Mouse (Mus musculus) lung, adult 18-20 months (tissue): ENCODE measurements around the gene Acsbg2.

Source experiments
- DNase-seq, 2 experiments: peaks; one replicate each; pipeline ENCODE4 v3.0.0; 2022; ENCODE audit warnings: mixed read lengths in 2 of 2

Acsbg2 gene

GRCm38 (mm10) chr17:56874237-56874636, at the start of gene Acsbg2:
Gene Acsbg2 (minus strand): TSS chr17:56874447.
- no peak for DNase-seq

DNA sequence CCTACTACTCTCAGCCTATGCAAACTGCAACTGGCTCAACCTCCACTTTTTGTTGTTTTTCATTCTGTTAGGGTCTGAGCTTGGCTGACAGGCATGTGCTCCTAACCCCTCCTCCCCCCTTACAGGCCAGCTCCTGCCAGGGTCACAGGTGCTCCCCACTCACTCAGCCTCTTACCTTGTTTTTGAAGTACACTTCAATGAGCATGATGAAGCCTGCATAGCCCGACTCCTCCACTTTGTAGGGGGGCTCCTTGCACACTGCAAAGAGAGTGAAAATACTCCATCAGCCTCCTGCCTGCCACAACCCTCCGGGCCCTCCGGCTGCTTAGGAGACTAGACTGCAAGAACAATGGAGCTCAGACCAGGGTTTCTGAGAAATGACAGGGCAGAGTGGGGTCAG, 45.5 kb upstream of the Acsbg2 start:
- DNase-seq = peak in 1 of 2 experiments; percentile 58

DNA sequence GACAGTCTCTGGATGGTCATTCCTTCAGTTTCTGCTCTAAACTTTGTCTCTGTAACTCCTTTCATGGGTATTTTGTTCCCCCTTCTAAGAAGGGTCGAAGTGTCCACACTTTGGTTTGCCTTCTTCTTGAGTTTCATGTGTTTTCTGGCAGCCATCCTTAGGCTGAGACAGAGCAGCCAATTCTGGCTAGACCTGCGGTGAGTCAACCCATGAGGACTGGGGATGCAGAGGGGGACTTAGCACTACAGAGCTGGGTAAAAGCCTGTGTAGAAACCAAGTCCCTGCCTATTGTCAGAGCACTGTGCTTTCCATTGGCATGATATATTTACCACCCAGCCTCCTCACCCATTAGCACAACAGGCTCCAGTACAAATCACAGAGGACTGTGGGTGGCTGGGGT, 42.9 kb upstream of the Acsbg2 start:
- no peak for DNase-seq

DNA sequence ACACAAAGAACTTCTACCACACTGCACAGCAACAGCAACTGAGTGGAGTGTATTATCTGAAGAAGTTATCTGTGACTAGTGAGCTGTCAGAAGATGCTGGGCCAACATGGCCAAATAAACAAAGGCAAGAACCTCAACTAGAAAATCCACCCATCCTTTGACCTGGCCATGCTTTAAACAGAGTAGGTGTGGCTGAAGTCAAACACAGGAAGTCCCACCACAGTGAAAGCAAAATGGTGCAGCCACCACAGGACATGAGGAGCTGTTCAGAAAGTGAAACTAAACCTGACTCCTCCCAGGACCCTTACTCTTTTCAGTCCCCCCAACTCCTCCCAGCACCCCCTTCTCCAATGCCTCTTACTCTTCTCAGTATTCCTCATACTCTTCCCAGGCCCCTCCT, 39.2 kb upstream of the Acsbg2 start:
- DNase-seq = no peak

DNA sequence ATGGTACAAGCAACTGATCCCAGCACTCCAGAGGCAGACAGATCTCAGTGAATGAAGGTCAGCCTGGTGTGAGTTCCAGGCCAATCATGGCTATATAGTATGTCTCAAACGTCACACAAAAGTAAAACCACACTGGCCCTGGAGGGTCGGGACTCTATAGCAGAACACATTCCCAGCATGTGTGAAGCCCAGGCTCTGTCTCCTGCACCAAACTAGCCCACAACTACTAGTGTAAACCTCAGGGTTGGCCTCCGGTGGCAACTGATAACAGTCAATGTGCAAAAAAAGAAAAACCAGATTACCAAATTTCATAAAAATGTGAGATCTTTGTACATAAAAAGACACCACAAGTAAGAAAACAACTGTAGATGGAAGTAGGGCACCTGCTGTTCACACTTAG, 38.8 kb upstream of the Acsbg2 start:
- DNase-seq = no peak

DNA sequence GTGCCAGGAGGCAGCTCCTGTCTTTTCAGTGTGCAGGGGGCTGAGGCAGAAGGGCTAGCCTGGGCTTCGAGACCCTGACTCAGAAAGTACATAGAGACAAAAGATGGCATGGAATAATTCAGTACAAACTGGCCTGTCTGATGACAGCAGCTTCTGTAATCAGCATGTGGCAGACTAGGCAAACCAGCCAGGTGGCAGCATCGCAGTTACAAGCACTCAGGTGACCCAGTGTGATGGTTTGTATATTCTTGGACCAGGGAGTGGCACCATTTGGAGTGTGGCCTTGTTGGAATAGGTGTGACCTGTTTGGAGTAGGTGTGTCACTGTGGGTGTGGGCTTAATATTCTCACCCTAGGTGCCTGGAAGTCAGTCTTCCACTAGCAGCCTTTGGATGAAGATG, 35.5 kb upstream of the Acsbg2 start:
- peak; percentile 63 to 72 for DNase-seq

- peak; percentile 43 to 50 for DNase-seq
Observed at GRCm38 (mm10) chr17:56907887-56908286, 33.6 kb upstream of the Acsbg2 start.

DNA sequence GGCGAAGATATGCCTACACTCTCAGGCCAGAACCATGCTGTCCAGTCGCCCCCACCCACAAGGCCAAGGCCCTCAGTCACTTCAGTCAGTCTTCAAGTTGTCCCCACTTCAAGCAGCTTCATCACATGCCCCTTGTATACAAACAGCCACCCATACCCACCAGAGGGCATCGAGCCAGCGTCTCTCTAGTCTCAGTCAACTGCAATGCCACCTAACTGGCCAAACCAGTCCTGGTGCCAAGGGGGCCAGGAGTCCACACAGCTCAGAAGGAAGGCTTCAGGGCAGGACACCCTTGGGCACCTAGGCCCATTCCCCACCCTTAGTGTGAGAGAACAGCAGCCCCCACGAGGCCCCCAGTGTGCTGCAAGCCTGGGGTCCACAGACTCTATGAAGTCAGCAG, 32.8 kb upstream of the Acsbg2 start:
- DNase-seq = peak; percentile 94 to 96

GRCm38 (mm10) chr17:56906166-56906565, 31.9 kb upstream of the Acsbg2 start:
- DNase-seq = no peak

- DNase-seq = no peak
Observed at GRCm38 (mm10) chr17:56902698-56903097, 28.5 kb upstream of the Acsbg2 start.

GRCm38 (mm10) chr17:56897630-56898195, 23.5 kb upstream of the Acsbg2 start:
- DNase-seq = peak; percentile 80 to 84

DNA sequence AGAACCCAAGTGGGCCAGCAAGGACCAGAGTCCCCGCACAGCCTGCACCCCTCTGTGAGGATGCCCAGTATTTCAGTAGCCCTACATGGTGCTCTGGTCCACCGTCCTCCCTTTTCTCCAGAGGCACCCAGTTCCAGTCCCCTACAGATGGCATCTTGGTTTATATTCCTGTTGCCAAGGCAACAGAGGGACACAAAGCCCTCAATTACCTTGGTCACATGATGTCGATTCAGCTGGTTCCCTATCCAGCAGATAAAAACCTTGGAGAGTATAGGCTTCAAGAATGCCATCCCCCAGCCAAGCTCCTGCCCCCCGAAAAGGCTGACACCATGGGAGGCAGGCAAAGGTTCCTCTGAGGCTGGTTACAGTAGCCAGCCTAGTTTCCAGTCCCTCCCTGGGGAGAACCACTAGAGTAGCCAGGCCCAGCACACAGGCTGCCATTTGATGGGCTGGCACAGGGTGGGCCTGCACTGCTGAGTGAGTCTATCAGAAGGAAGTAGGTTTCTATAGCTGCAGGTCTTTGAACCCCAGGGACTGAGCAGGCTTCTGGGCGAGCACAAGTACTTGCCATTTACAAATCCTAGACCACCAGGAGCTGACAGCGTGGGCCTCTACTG, 22.4 kb upstream of the Acsbg2 start:
- no peak for DNase-seq

- DNase-seq = no peak
Observed at GRCm38 (mm10) chr17:56895368-56895918, 21.2 kb upstream of the Acsbg2 start.

- no peak for DNase-seq
Observed at GRCm38 (mm10) chr17:56890018-56890417, 15.8 kb upstream of the Acsbg2 start.

DNA sequence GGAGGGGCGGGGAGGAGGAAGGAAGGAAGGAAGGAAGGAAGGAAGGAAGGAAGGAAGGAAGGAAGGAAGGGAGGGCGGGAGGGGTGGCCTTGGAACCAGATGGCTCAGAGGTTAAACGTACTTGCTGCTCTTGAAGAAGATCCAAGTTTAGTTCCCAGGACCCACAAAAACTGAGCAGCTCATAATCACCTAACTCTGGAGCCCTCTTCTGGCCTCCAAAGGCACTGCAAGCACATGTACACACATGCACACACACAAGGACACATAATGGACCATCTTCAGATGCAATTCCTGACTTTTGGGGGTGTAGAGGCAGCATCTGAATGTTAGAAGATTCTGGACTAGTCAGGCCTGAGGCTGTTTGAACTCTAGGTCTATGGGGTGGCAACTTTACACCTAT, 13.8 kb upstream of the Acsbg2 start:
- no peak for DNase-seq

DNA sequence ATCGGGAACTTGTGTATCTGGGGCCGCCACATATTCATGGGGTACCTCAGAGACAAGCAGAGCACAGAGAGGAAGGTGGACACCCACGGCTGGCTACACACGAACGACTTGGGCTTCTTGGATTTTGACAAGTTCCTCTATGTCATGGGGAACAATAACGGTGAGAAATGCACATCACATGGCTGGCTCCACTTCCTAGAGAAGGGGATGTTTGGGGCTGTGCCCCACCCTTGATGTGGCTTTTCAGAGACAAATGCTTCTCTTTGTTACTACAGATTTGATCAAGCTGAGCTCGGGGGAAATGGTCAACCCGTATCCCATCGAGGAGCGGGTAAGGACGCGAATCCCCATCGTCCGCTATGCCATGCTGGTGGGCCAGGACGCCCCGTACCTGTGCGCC, 10.6 kb upstream of the Acsbg2 start:
- no peak for DNase-seq

DNA sequence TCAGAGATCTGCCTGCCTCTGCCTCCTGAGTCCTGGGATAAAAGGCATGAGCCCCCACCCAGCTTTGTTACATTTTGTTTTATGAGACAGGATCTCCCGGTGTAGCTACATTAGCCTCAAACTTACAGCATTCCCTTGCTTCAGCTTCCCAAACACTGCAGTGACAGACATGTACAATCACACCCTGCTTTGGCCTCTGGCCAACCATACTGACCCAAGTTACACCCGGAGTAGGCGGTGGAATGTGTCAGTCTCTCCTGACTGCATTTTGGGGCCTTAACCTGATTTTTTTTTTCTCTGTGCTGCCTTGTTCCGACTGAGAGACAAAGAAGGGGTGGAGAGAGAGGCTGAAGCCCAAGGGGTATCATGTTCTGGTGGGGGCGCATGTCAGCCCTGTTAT, 10.1 kb upstream of the Acsbg2 start:
- peak in 1 of 2 experiments; percentile 52 for DNase-seq

- DNase-seq = peak in 1 of 2 experiments; percentile 40
Observed at GRCm38 (mm10) chr17:56883612-56884011, 9.4 kb upstream of the Acsbg2 start.

GRCm38 (mm10) chr17:56877426-56877825, 3.2 kb upstream of the Acsbg2 start:
- peak; percentile 59 to 70 for DNase-seq

- no peak for DNase-seq
Observed at GRCm38 (mm10) chr17:56876981-56877380, 2.7 kb upstream of the Acsbg2 start.

DNA sequence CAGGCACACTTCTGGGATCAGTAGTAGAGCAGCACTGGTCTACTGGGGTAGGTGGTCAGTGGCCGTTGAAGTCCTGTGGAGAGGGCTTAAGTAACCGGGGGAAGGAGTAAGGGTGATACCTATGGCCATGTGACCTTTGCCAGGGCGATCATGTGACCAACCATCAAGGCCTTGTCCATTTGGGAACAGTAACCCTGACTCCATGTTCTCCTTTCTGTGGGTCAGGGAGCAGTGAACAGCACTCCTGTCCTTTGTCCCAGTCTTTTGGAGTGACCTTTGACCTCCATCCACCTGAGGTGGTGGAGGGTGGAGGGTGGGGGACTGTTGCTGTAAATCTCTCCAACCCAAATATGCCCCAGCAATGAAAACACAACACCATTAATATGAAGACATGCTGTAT, 2.2 kb upstream of the Acsbg2 start:
- no peak for DNase-seq

- no peak for DNase-seq
Observed at GRCm38 (mm10) chr17:56874936-56875651, 847 bp upstream of the Acsbg2 start, which contains the start of gene 1700061G19Rik. Gene 1700061G19Rik (plus strand): TSS chr17:56875477.

DNA sequence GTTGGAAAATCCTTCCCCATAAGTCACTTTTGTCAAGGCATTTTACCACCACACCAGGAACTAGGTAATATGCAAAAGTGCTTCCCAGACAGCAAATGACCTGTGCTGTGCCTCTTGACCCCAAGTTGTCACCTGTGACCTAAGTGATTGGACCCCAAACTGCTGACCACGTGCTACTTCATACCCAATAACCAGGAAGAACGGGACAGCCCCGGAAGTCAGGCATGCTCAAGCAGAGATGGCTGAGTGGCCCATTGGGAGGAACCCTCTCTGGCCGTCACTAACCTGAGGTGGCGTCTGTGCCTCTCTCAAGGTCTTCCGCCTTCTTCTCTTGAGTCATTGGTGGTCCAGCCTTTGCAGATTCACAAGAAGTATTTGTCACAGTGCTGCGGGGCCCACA, 1.7 kb downstream of the Acsbg2 start:
- DNase-seq = no peak

GRCm38 (mm10) chr17:56871767-56872166, 2.5 kb downstream of the Acsbg2 start:
- DNase-seq = no peak
